ENCODE assay signal across 18 mouse cellular contexts in the genomic region with DNA sequence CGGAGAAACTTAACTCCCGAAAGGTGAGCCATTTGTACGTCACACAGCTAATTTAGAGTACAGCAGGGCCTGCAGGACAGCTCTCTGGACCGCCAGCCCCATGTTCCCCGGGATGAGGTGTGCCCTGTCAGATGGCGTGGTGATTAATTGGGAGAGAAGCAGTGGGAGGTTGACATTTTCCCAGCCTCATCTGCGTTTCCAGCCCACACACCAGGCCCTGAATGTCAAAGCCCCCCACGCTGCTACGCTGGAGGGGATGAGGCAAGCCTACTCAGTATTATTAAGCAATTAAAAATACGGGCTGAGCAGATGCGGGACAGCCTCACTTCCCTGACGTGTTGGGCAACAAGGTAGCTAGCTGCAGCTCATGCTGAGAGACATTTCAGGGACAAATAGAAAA.
DNase-seq lines count a peak whose midpoint lies in the region; ATAC-seq lines count a peak whose summit lies in the region.
"Had no signal": no experiment of that assay in that cellular context is flagged by ENCODE, and none has a peak within 500 bp of the region (broad histone marks: within the 10 kb centered on the region; RNA-seq: fewer than 3 reads in every experiment).

No protein-coding gene starts in this region.

- no peak overlapping the region for H3K27ac ChIP-seq in neural tube, embryonic 14.5 days (ENCODE audit: low read depth, low read length)
- no peak overlapping the region for H3K27ac ChIP-seq in midbrain, embryonic 14.5 days (replicated peaks; ENCODE audit: low read depth, low read length)
- H3K27ac ChIP-seq: embryonic facial prominence, embryonic 12.5 days; heart, embryonic 13.5 days; hindbrain, embryonic 15.5 days had no signal

- WGBS in neural tube, embryonic 14.5 days: 33% methylated on average over 12 of the region's 12 CpGs
- WGBS in midbrain, embryonic 14.5 days: 53% methylated on average over 12 of the region's 12 CpGs

- H3K27me3 ChIP-seq in neural tube, embryonic 14.5 days (ENCODE audit: control insufficient read depth, insufficient read depth, low read length): no peaks in the 10 kb centered on the region
- no peaks in the 10 kb centered on the region for H3K27me3 ChIP-seq in midbrain, embryonic 14.5 days (ENCODE audit: control insufficient read depth, insufficient read depth, low read length)
- H3K27me3 ChIP-seq: embryonic facial prominence, embryonic 12.5 days; heart, embryonic 13.5 days; hindbrain, embryonic 15.5 days had no signal

- H3K4me3 ChIP-seq in neural tube, embryonic 14.5 days (ENCODE audit: low read depth, low read length): no peak overlapping the region
- H3K4me3 ChIP-seq in midbrain, embryonic 14.5 days (replicated peaks; ENCODE audit: low read depth, low read length): no peak overlapping the region
- H3K4me3 ChIP-seq: embryonic facial prominence, embryonic 12.5 days; heart, embryonic 13.5 days; hindbrain, embryonic 15.5 days had no signal

- no peaks in the 10 kb centered on the region for H3K36me3 ChIP-seq in neural tube, embryonic 14.5 days (ENCODE audit: control insufficient read depth, insufficient read depth, low read length)
- no peaks in the 10 kb centered on the region for H3K36me3 ChIP-seq in midbrain, embryonic 14.5 days (ENCODE audit: control insufficient read depth, insufficient read depth, low read length)
- H3K36me3 ChIP-seq: embryonic facial prominence, embryonic 12.5 days; G1E; heart, embryonic 13.5 days; hindbrain, embryonic 15.5 days had no signal

- no peak overlapping the region for H3K4me2 ChIP-seq in neural tube, embryonic 14.5 days (ENCODE audit: low read depth, low read length)
- no peak overlapping the region for H3K4me2 ChIP-seq in midbrain, embryonic 14.5 days (ENCODE audit: low read length)
- H3K4me2 ChIP-seq: embryonic facial prominence, embryonic 12.5 days; heart, embryonic 13.5 days; hindbrain, embryonic 15.5 days had no signal

- H3K4me1 ChIP-seq in neural tube, embryonic 14.5 days (ENCODE audit: control insufficient read depth, insufficient read depth, low read length): no peaks in the 10 kb centered on the region
- no peaks in the 10 kb centered on the region for H3K4me1 ChIP-seq in midbrain, embryonic 14.5 days (ENCODE audit: control insufficient read depth, insufficient read depth, low read length)
- H3K4me1 ChIP-seq: embryonic facial prominence, embryonic 12.5 days; hindbrain, embryonic 15.5 days had no signal

- H3K9me3 ChIP-seq in neural tube, embryonic 14.5 days (ENCODE audit: control insufficient read depth, low read length): no peaks in the 10 kb centered on the region
- H3K9me3 ChIP-seq in midbrain, embryonic 14.5 days (ENCODE audit: control insufficient read depth, low read length): no peaks in the 10 kb centered on the region
- H3K9me3 ChIP-seq: embryonic facial prominence, embryonic 12.5 days; heart, embryonic 13.5 days; hindbrain, embryonic 15.5 days had no signal

- peak; percentile 8 for DNase-seq in left cerebral cortex, adult 11 months (ENCODE audit: low spot score)
- DNase-seq in left cerebral cortex, adult 18-20 months (ENCODE audit: low spot score in 2 of 2): no peak
- DNase-seq in forelimb bud, embryonic 11.5 days (ENCODE audit: low read depth, low spot score): peak; percentile 38
- DNase-seq in layer of hippocampus, adult 9-10 months (ENCODE audit: low spot score): peak; percentile 27
- DNase-seq in gastrocnemius, adult 8-10 months (ENCODE audit: low spot score in 2 of 2): no peak
- DNase-seq in midbrain, embryonic 14.5 days: no peak
- DNase-seq: cerebellum, adult 18-20 months; kidney, adult 2 months; liver; lung, adult 18-20 months; lung, postnatal 36 days; thymus, adult 2 months had no signal

- H3K9ac ChIP-seq in neural tube, embryonic 14.5 days (replicated peaks; ENCODE audit: low read depth, low read length): no peak overlapping the region
- H3K9ac ChIP-seq in midbrain, embryonic 14.5 days (replicated peaks; ENCODE audit: low read length): no peak overlapping the region
- H3K9ac ChIP-seq: embryonic facial prominence, embryonic 12.5 days; heart, embryonic 13.5 days; hindbrain, embryonic 15.5 days had no signal

- peak; percentile 21; the same call in 1 of the 2 replicates for ATAC-seq in neural tube, embryonic 14.5 days (ENCODE audit: low read depth)
- ATAC-seq in midbrain, embryonic 14.5 days (ENCODE audit: low FRiP score, low TSS enrichment): no peak
- ATAC-seq: midbrain, embryonic 16.5 days had no signal

Comparison
In these comparisons a context has a peak if more than half of its experiments do, and no peak if none do; other contexts are left out.
1. DNase-seq: peak in left cerebral cortex, adult 11 months (single experiment), forelimb bud, embryonic 11.5 days (single experiment) and layer of hippocampus, adult 9-10 months (single experiment); none in left cerebral cortex, adult 18-20 months (0 of 2), gastrocnemius, adult 8-10 months (0 of 2) and midbrain, embryonic 14.5 days (single experiment).